Mouse (Mus musculus): Measurements from ENCODE around the gene Atg4c. TPM values are rescaled to one million over a fixed set of nuclear protein-coding genes. Genes with fewer than 3 reads are reported as not detected.

The Atg4c gene
- polyA plus RNA-seq, 1 experiment from 2014 or later = 12.2 TPM

DNA sequence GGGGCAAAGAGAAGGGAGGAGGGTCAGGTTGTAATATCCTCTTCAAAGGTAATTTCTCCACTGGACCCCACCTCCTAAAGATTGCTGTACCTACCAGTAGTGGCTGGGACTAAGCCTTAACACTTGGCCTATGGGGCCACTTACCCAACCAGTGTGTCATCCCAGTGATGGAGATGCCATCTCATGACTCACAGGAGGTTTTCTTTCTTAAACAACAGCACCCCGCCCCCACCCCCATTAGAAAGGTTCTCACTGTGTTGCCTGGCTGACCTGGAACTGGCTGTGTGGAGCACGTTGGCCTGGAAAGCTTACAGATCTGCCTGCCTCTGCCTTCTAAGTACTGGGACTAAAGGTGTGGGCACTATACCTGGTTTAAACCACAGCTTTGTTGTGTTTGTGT lies 69.5 kb downstream of the Atg4c start:
- no peak for TF ChIP-seq CTCF (IDR thresholded peaks at IDR 0.05; ENCODE audit: low read depth)
- Histone ChIP-seq H3K27ac (ENCODE audit: low read depth, low read length) (no peak overlapping the region), H3K4me2 (replicated peaks; ENCODE audit: low read depth) (no peak overlapping the region), H3K4me3 (ENCODE audit: low read depth, low read length) (no peak overlapping the region), H3K36me3 (ENCODE audit: control insufficient read depth, insufficient read depth) (peaks cover 9% of the 10 kb centered on the region; the same call in 1 of the 2 replicates), H3K27me3 (replicated peaks; ENCODE audit: control insufficient read depth, insufficient read depth, low read length) (no peaks in the 10 kb centered on the region), H3K4me1 (replicated peaks; ENCODE audit: control insufficient read depth, insufficient read depth, low read length) (no peaks in the 10 kb centered on the region), H3K9me3 (ENCODE audit: control insufficient read depth) (no peaks in the 10 kb centered on the region), H3K9ac (ENCODE audit: low read depth, low read length) (no peak overlapping the region)
- 83% methylated on average over 2 of the region's 2 CpGs for WGBS
- no peak for ATAC-seq

- no peak overlapping the region for H3K4me2 ChIP-seq (replicated peaks; ENCODE audit: low read depth)
- H3K9ac ChIP-seq (ENCODE audit: low read depth, low read length) = no peak overlapping the region
- no peaks in the 10 kb centered on the region for H3K4me1 ChIP-seq (replicated peaks; ENCODE audit: control insufficient read depth, insufficient read depth, low read length)
- no peak for TF ChIP-seq CTCF (IDR thresholded peaks at IDR 0.05; ENCODE audit: low read depth)
- H3K9me3 ChIP-seq (ENCODE audit: control insufficient read depth) = no peaks in the 10 kb centered on the region
- 84% methylated on average over 11 of the region's 11 CpGs for WGBS
- no peak for ATAC-seq
- H3K27me3 ChIP-seq (replicated peaks; ENCODE audit: control insufficient read depth, insufficient read depth, low read length) = no peaks in the 10 kb centered on the region
- peaks cover 9% of the 10 kb centered on the region; the same call in 1 of the 2 replicates for H3K36me3 ChIP-seq (ENCODE audit: control insufficient read depth, insufficient read depth)
- no peak overlapping the region for H3K4me3 ChIP-seq (ENCODE audit: low read depth, low read length)
- H3K27ac ChIP-seq (ENCODE audit: low read depth, low read length) = no peak overlapping the region
These were observed 69.9 kb downstream of the Atg4c start for GRCm38 (mm10) chr4:99263663-99264062.

DNA sequence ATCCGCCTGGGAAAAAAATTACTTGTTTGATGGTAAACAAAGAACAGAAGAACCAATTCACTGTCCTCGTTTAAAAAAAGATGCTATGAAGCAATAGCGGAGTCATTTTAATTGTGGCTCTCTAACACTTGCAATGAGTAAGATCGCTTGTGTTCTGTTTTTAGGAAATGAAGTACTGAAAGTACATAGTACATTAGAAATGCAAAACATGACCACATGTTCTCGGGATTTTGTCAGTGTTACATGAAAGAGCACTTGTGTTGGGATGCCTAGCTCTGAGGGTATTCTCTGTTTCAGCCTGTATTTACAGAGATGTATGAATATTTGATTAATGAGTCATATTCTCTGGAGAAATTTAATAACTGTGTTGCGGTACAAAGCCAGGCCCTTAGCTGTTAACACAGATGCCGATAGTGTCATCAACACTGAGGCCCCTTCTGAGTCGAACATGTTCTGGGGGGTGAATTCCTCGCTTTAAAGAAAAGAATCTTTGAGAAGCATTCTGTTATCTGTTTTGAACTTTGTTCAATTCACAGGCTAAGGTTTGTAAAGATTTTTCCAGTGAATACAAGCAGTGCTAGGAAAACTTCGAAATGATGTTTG lies 73.2 kb downstream of the Atg4c start:
- Histone ChIP-seq H3K36me3 (ENCODE audit: control insufficient read depth, insufficient read depth) (peaks cover 13% of the 10 kb centered on the region), H3K4me1 (replicated peaks; ENCODE audit: control insufficient read depth, insufficient read depth, low read length) (no peaks in the 10 kb centered on the region), H3K27me3 (replicated peaks; ENCODE audit: control insufficient read depth, insufficient read depth, low read length) (no peaks in the 10 kb centered on the region), H3K4me2 (replicated peaks; ENCODE audit: low read depth) (no peak overlapping the region), H3K9ac (ENCODE audit: low read depth, low read length) (no peak overlapping the region), H3K9me3 (ENCODE audit: control insufficient read depth) (no peaks in the 10 kb centered on the region), H3K27ac (ENCODE audit: low read depth, low read length) (no peak overlapping the region), H3K4me3 (ENCODE audit: low read depth, low read length) (no peak overlapping the region)
- no peak for TF ChIP-seq CTCF (IDR thresholded peaks at IDR 0.05; ENCODE audit: low read depth)
- no peak for ATAC-seq
- 72% methylated on average over 10 of the region's 10 CpGs for WGBS

DNA sequence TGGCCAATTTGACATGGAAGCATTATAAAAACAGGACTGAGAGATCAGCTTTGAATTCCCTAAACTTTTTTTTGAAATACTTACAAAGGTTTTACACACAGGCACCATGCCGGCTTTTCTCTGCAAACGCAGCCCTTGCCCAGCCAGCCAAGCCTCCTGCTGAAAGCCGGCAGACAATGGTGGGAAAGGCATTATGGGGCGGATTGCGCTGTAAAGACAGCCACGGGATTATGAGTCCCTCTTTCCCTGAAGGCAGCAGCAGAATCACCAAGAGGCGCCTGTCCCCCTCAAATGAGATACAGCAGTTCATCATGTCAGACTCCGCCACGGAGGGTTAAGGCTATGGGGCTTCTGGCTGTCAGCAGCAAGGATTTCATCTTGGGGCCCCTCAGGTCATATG lies 79.1 kb downstream of the Atg4c start:
- no peak overlapping the region for H3K4me2 ChIP-seq (replicated peaks; ENCODE audit: low read depth)
- no peaks in the 10 kb centered on the region for H3K27me3 ChIP-seq (replicated peaks; ENCODE audit: control insufficient read depth, insufficient read depth, low read length)
- no peak overlapping the region for H3K9ac ChIP-seq (ENCODE audit: low read depth, low read length)
- WGBS = 67% methylated on average over 9 of the region's 9 CpGs
- no peaks in the 10 kb centered on the region for H3K9me3 ChIP-seq (ENCODE audit: control insufficient read depth)
- ATAC-seq = no peak
- H3K27ac ChIP-seq (ENCODE audit: low read depth, low read length) = no peak overlapping the region
- TF ChIP-seq CTCF (IDR thresholded peaks at IDR 0.05; ENCODE audit: low read depth) = no peak
- H3K4me3 ChIP-seq (ENCODE audit: low read depth, low read length) = no peak overlapping the region
- H3K4me1 ChIP-seq (replicated peaks; ENCODE audit: control insufficient read depth, insufficient read depth, low read length) = no peaks in the 10 kb centered on the region
- H3K36me3 ChIP-seq (ENCODE audit: control insufficient read depth, insufficient read depth) = peaks cover 7% of the 10 kb centered on the region

DNA sequence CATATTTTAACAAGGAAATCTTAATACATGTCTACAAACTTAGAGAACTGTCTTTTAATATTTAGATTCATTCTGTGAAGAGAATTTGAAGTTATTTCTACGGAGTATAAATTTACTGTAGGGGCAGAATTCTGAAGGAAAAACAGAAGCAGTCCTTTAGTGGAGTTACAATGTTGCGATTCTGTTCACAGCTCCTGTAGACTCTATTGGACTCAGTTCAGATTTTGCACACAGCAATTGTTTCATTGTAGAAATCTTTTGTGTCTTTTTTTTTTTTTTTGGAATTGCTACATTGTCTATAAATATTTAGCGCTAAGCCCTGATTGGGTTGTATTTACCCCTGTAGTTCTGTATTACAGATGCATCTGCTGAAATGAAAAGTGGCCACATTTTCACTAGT lies 79.7 kb downstream of the Atg4c start:
- no peak for TF ChIP-seq CTCF (IDR thresholded peaks at IDR 0.05; ENCODE audit: low read depth)
- H3K36me3 ChIP-seq (ENCODE audit: control insufficient read depth, insufficient read depth) = peaks cover 6% of the 10 kb centered on the region
- H3K27ac ChIP-seq (ENCODE audit: low read depth, low read length) = no peak overlapping the region
- no peak overlapping the region for H3K9ac ChIP-seq (ENCODE audit: low read depth, low read length)
- no peak overlapping the region for H3K4me2 ChIP-seq (replicated peaks; ENCODE audit: low read depth)
- H3K4me1 ChIP-seq (replicated peaks; ENCODE audit: control insufficient read depth, insufficient read depth, low read length) = no peaks in the 10 kb centered on the region
- ATAC-seq = no peak
- H3K27me3 ChIP-seq (replicated peaks; ENCODE audit: control insufficient read depth, insufficient read depth, low read length) = no peaks in the 10 kb centered on the region
- WGBS = 96% methylated on average over 3 of the region's 3 CpGs
- no peak overlapping the region for H3K4me3 ChIP-seq (ENCODE audit: low read depth, low read length)
- H3K9me3 ChIP-seq (ENCODE audit: control insufficient read depth) = no peaks in the 10 kb centered on the region

DNA sequence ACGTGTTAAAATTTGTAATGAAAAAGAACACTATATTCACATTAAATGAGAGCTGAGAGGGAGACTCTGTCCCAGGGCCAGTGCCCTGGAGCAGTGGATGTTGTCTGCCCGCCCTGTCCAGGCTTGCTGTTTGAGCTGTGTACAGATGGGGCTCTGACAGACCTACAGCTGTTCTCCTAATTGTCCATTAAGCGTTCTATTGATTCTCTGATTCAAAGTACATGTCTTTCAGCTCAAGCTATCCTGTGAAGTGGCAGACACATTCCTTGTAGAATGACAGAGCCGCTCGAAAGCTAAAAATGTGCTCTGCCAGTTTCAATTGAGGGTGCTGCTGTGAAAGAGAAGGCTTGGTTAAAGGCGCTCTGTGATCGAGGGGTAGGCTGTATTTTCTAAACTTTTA lies 80.2 kb downstream of the Atg4c start:
- peaks cover 1% of the 10 kb centered on the region for H3K36me3 ChIP-seq (ENCODE audit: control insufficient read depth, insufficient read depth)
- no peak overlapping the region for H3K4me3 ChIP-seq (ENCODE audit: low read depth, low read length)
- H3K9ac ChIP-seq (ENCODE audit: low read depth, low read length) = no peak overlapping the region
- ATAC-seq = no peak
- H3K4me1 ChIP-seq (replicated peaks; ENCODE audit: control insufficient read depth, insufficient read depth, low read length) = no peaks in the 10 kb centered on the region
- no peak overlapping the region for H3K4me2 ChIP-seq (replicated peaks; ENCODE audit: low read depth)
- H3K27me3 ChIP-seq (replicated peaks; ENCODE audit: control insufficient read depth, insufficient read depth, low read length) = no peaks in the 10 kb centered on the region
- WGBS = 85% methylated on average over 7 of the region's 7 CpGs
- no peaks in the 10 kb centered on the region for H3K9me3 ChIP-seq (ENCODE audit: control insufficient read depth)
- no peak overlapping the region for H3K27ac ChIP-seq (ENCODE audit: low read depth, low read length)
- no peak for TF ChIP-seq CTCF (IDR thresholded peaks at IDR 0.05; ENCODE audit: low read depth)

GRCm38 (mm10) chr4:99278876-99279275 lies 85.1 kb downstream of the Atg4c start:
- no peaks in the 10 kb centered on the region for H3K4me1 ChIP-seq (replicated peaks; ENCODE audit: control insufficient read depth, insufficient read depth, low read length)
- TF ChIP-seq CTCF (IDR thresholded peaks at IDR 0.05; ENCODE audit: low read depth) = no peak
- no peak overlapping the region for H3K27ac ChIP-seq (ENCODE audit: low read depth, low read length)
- no peak overlapping the region for H3K4me2 ChIP-seq (replicated peaks; ENCODE audit: low read depth)
- no peak for ATAC-seq
- H3K9ac ChIP-seq (ENCODE audit: low read depth, low read length) = no peak overlapping the region
- no peaks in the 10 kb centered on the region for H3K27me3 ChIP-seq (replicated peaks; ENCODE audit: control insufficient read depth, insufficient read depth, low read length)
- H3K36me3 ChIP-seq (ENCODE audit: control insufficient read depth, insufficient read depth) = no peaks in the 10 kb centered on the region; the same call in 1 of the 2 replicates
- 73% methylated on average over 7 of the region's 7 CpGs for WGBS
- H3K9me3 ChIP-seq (ENCODE audit: control insufficient read depth) = no peaks in the 10 kb centered on the region
- H3K4me3 ChIP-seq (ENCODE audit: low read depth, low read length) = no peak overlapping the region

Data from intestine, postnatal 0 days (tissue).